In the genomic region with DNA sequence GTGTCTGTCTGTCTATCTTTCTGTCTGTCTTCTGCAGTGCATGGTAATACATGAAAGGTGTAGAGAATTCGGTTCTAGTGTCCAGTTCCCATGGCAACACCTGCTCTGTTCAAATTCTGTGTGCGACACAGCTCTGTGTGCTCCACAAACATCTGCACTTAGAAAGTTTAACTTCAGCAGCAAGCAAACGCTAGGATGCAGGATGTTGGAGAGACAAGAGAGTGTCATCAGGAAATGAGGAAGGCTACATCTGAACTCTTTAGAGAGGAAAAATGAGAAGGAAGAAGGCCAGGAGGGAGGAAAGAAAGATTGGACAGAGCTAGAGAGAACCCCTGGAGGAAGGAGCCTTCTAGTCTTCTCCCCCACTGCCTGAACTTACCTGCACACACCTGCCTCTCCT, we compare ENCODE assay signal across 9 mouse cellular contexts. TPM values are rescaled to one million over a fixed set of nuclear protein-coding genes. Genes with fewer than 3 reads are reported as not detected.
DNase-seq lines count a peak whose midpoint lies in the region; ATAC-seq and TF ChIP-seq lines count a peak whose summit lies in the region.
"Had no signal": no experiment of that assay in that cellular context is flagged by ENCODE, and none has a peak within 500 bp of the region (broad histone marks: within the 10 kb centered on the region; RNA-seq: fewer than 3 reads in every experiment).

No protein-coding gene starts in this region.

- no peak for TF ChIP-seq EP300 in lung, postnatal 0 days (IDR thresholded peaks at IDR 0.05)

- WGBS in heart, embryonic 12.5 days: 60% methylated on average over 3 of the region's 3 CpGs
- 23% methylated on average over 3 of the region's 3 CpGs for WGBS in lung, postnatal 0 days
- WGBS in limb, embryonic 14.5 days: 23% methylated on average over 3 of the region's 3 CpGs
- WGBS in stomach, embryonic 15.5 days: 28% methylated on average over 3 of the region's 3 CpGs

- TF ChIP-seq CTCF in lung, postnatal 0 days (IDR thresholded peaks at IDR 0.05): no peak

- DNase-seq in heart, postnatal 10 days: no peak
- DNase-seq in lung, postnatal 0 days (ENCODE audit: low spot score): no peak
- DNase-seq in lung, postnatal 4 days: no peak
- no peak for DNase-seq in limb, embryonic 14.5 days (ENCODE audit: low spot score)
- DNase-seq in retina, embryonic 14.5 days (ENCODE audit: low spot score): no peak
- no peak for DNase-seq in gastrocnemius, postnatal 36 days
- DNase-seq: cerebellum, adult 8-10 months had no signal

- H3K27ac ChIP-seq in heart, embryonic 12.5 days (ENCODE audit: poor library complexity, severe bottlenecking): no peak overlapping the region
- peak overlapping the region; percentile 72 for H3K27ac ChIP-seq in lung, postnatal 0 days (ENCODE audit: low read length)
- H3K27ac ChIP-seq in limb, embryonic 14.5 days (replicated peaks; ENCODE audit: low read depth, low read length): peak overlapping the region; percentile 53
- peak overlapping the region; percentile 52; the same call in 1 of the 2 replicates for H3K27ac ChIP-seq in stomach, embryonic 15.5 days

- peaks cover 48% of the 10 kb centered on the region for H3K4me1 ChIP-seq in heart, embryonic 12.5 days (replicated peaks)
- peaks cover 34% of the 10 kb centered on the region for H3K4me1 ChIP-seq in lung, postnatal 0 days (ENCODE audit: insufficient read depth, low read depth, low read length)
- H3K4me1 ChIP-seq in limb, embryonic 14.5 days (ENCODE audit: control insufficient read depth, insufficient read depth, low read length): peaks cover 39% of the 10 kb centered on the region
- H3K4me1 ChIP-seq in stomach, embryonic 15.5 days: peaks cover 37% of the 10 kb centered on the region

- no peaks in the 10 kb centered on the region for H3K9me3 ChIP-seq in heart, embryonic 12.5 days (replicated peaks)
- H3K9me3 ChIP-seq in lung, postnatal 0 days (ENCODE audit: low read length): no peaks in the 10 kb centered on the region
- no peaks in the 10 kb centered on the region for H3K9me3 ChIP-seq in limb, embryonic 14.5 days (ENCODE audit: control insufficient read depth, low read length)
- H3K9me3 ChIP-seq in stomach, embryonic 15.5 days: no peaks in the 10 kb centered on the region

- 0 out of 2 replicates have a peak overlapping the region, but pooled peaks have one; percentile 1 for H3K4me2 ChIP-seq in heart, embryonic 12.5 days
- peak overlapping the region; percentile 22 for H3K4me2 ChIP-seq in lung, postnatal 0 days (replicated peaks; ENCODE audit: low read depth, low read length)
- peak overlapping the region; percentile 35 for H3K4me2 ChIP-seq in limb, embryonic 14.5 days (replicated peaks; ENCODE audit: low read depth, low read length, severe bottlenecking)
- H3K4me2 ChIP-seq in stomach, embryonic 15.5 days: 0 out of 2 replicates have a peak overlapping the region, but pooled peaks have one; percentile 17

- H3K27me3 ChIP-seq in heart, embryonic 12.5 days (replicated peaks): no peaks in the 10 kb centered on the region
- no peaks in the 10 kb centered on the region for H3K27me3 ChIP-seq in lung, postnatal 0 days (replicated peaks; ENCODE audit: insufficient read depth, low read length)
- no peaks in the 10 kb centered on the region for H3K27me3 ChIP-seq in limb, embryonic 14.5 days (ENCODE audit: control insufficient read depth, insufficient read depth, low read length)
- H3K27me3 ChIP-seq in stomach, embryonic 15.5 days (replicated peaks): 0 out of 2 replicates have a peak, but pooled peaks cover 4% of the 10 kb centered on the region

- no peaks in the 10 kb centered on the region for H3K36me3 ChIP-seq in heart, embryonic 12.5 days
- H3K36me3 ChIP-seq in lung, postnatal 0 days (ENCODE audit: insufficient read depth, low read length): no peaks in the 10 kb centered on the region
- H3K36me3 ChIP-seq in limb, embryonic 14.5 days (ENCODE audit: control insufficient read depth, insufficient read depth, low read length): no peaks in the 10 kb centered on the region
- no peaks in the 10 kb centered on the region for H3K36me3 ChIP-seq in stomach, embryonic 15.5 days

- ATAC-seq in heart, embryonic 12.5 days (ENCODE audit: insufficient number of reproducible peaks, low FRiP score): no peak
- no peak for ATAC-seq in lung, postnatal 0 days
- no peak for ATAC-seq in limb, embryonic 14.5 days (ENCODE audit: low FRiP score, low read depth)
- ATAC-seq in stomach, embryonic 15.5 days (ENCODE audit: insufficient read depth, low FRiP score, low read depth): no peak

- no peak overlapping the region for H3K9ac ChIP-seq in heart, embryonic 12.5 days
- H3K9ac ChIP-seq in lung, postnatal 0 days (replicated peaks; ENCODE audit: low read depth): no peak overlapping the region
- H3K9ac ChIP-seq in limb, embryonic 14.5 days (ENCODE audit: low read depth, low read length, severe bottlenecking): peak overlapping the region; percentile 37
- no peak overlapping the region for H3K9ac ChIP-seq in stomach, embryonic 15.5 days

- no peak for TF ChIP-seq POLR2A in limb, embryonic 14.5 days (IDR thresholded peaks at IDR 0.05; ENCODE audit: borderline replicate concordance, extremely low read depth, insufficient read depth, insufficient read length)

- H3K4me3 ChIP-seq in heart, embryonic 12.5 days: no peak overlapping the region
- H3K4me3 ChIP-seq in lung, postnatal 0 days (ENCODE audit: low read depth, low read length): no peak overlapping the region
- peak overlapping the region; percentile 18 for H3K4me3 ChIP-seq in limb, embryonic 14.5 days (replicated peaks; ENCODE audit: low read length)
- no peak overlapping the region for H3K4me3 ChIP-seq in stomach, embryonic 15.5 days (replicated peaks)

- intact Hi-C loops in heart, postnatal 10 days (cut with DNase I): no loop called here
- intact Hi-C loops in gastrocnemius, postnatal 36 days (cut with DNase I): no loop called here

RNA-seq across cellular contexts. Expression of gene Prelp, which starts 0.3 kb away (rescaled TPM):
- polyA plus RNA-seq in heart, embryonic 12.5 days (2016; fragmentation: Nextera tagmentation; extraction: Ambion mirVana): 2.5 and 2.7 TPM in 2 replicates
- total RNA-seq in heart, postnatal 10 days (2021): 10 to 100 TPM; 27.2 TPM
- 6.4 and 7.1 TPM in 2 replicates for polyA plus RNA-seq in lung, postnatal 0 days (2015; fragmentation: Nextera tagmentation; extraction: Ambion mirVana)
- 24.5 and 30.3 TPM in 2 replicates for polyA plus RNA-seq in limb, embryonic 14.5 days (2012; rRNA removed)
- polyA plus RNA-seq in limb, embryonic 14.5 days (2014; fragmentation: Nextera tagmentation; extraction: Ambion mirVana): 13.9 TPM in 2 replicates
- 2.2 and 2.4 TPM in 2 replicates for polyA plus RNA-seq in stomach, embryonic 15.5 days (2015; fragmentation: Nextera tagmentation; extraction: Ambion mirVana)
- total RNA-seq in gastrocnemius, postnatal 36 days (2021): 10 to 100 TPM; 16.1 to 19.9 TPM

RNA-seq across cellular contexts. Expression of gene Optc, which starts 13.1 kb away (rescaled TPM):
- polyA plus RNA-seq in heart, embryonic 12.5 days (2016; fragmentation: Nextera tagmentation; extraction: Ambion mirVana): 0.22 and 0.66 TPM in 2 replicates
- total RNA-seq in heart, postnatal 10 days (2021): under 1 TPM; 0.35 to 0.67 TPM
- polyA plus RNA-seq in lung, postnatal 0 days (2015; fragmentation: Nextera tagmentation; extraction: Ambion mirVana): 0.15 and 0.31 TPM in 2 replicates
- polyA plus RNA-seq in limb, embryonic 14.5 days (2012; rRNA removed): 2.4 and 3.7 TPM in 2 replicates
- 1.0 and 1.1 TPM in 2 replicates for polyA plus RNA-seq in limb, embryonic 14.5 days (2014; fragmentation: Nextera tagmentation; extraction: Ambion mirVana)
- 1.7 and 1.8 TPM in 2 replicates for polyA plus RNA-seq in stomach, embryonic 15.5 days (2015; fragmentation: Nextera tagmentation; extraction: Ambion mirVana)
- total RNA-seq in gastrocnemius, postnatal 36 days (2021): not detected
